Mouse (Mus musculus): ENCODE results near the gene Mydgf.

GRCm38 (mm10) chr17:56196860-56197259, 13.1 kb upstream of the Mydgf start:
- peak; percentile 71 for TF ChIP-seq CTCF (IDR thresholded peaks at IDR 0.05; ENCODE audit: low read depth, low read length)
- TF ChIP-seq POLR2A (IDR thresholded peaks at IDR 0.05; ENCODE audit: extremely low read depth, insufficient read depth, low read length), result no peak
